Mouse (Mus musculus) stomach, embryonic 14.5 days (tissue): ENCODE measurements at regions not wholly inside any gene's neighbourhood (a gene's known extent, or its start where the extent isn't known, plus 50 kb on each side); places are given as distances from the start of the nearest gene placed in this dataset.

Source experiments
- ATAC-seq: fragments of 200-750 bp; cut with Nextera tagmentation; 2 replicates; pipeline ENCODE4 v1.8.0; 2017; ENCODE audit warnings: low read depth, moderate TSS enrichment; ENCODE audit not compliant: insufficient number of reproducible peaks, insufficient read depth, low FRiP score
- H3K27ac ChIP-seq: fragments of 300-500 bp; sonication (generic); 2 replicates; pipeline ENCODE4 v1.5.1; 2014; ENCODE audit warnings: mild to moderate bottlenecking, low read length, moderate library complexity, mixed read lengths
- H3K27me3 ChIP-seq: fragments of 300-500 bp; sonication (generic); 2 replicates; pipeline ENCODE4 v1.6.1; 2014; ENCODE audit warnings: low read length, control low read depth, mixed read lengths; ENCODE audit not compliant: control insufficient read depth, insufficient read depth
- H3K36me3 ChIP-seq: fragments of 300-500 bp; sonication (generic); 2 replicates; pipeline ENCODE4 v1.6.1; 2014; ENCODE audit warnings: mild to moderate bottlenecking, control low read depth, low read length, moderate library complexity, mixed read lengths; ENCODE audit not compliant: control insufficient read depth, insufficient read depth
- H3K4me1 ChIP-seq: fragments of 300-500 bp; sonication (generic); 2 replicates; pipeline ENCODE4 v1.6.1; 2014; ENCODE audit warnings: low read length, control low read depth, mixed read lengths; ENCODE audit not compliant: control insufficient read depth, insufficient read depth
- H3K4me2 ChIP-seq: fragments of 300-500 bp; sonication (generic); replicated peaks from 2 replicates; pipeline ENCODE4 v1.6.1; 2014; ENCODE audit warnings: low read depth, low read length, control low read depth
- H3K4me3 ChIP-seq: fragments of 300-500 bp; sonication (generic); 2 replicates; pipeline ENCODE4 v1.5.1; 2014; ENCODE audit warnings: low read depth, low read length, control low read depth
- H3K9ac ChIP-seq: fragments of 300-500 bp; sonication (generic); replicated peaks from 2 replicates; pipeline ENCODE4 v1.6.1; 2014; ENCODE audit warnings: low read depth, mild to moderate bottlenecking, control low read depth, low read length, moderate library complexity, mixed read lengths
- H3K9me3 ChIP-seq: fragments of 300-500 bp; sonication (generic); 2 replicates; pipeline ENCODE4 v1.6.1; 2016; ENCODE audit warnings: low read depth, low read length, control low read depth; ENCODE audit not compliant: control insufficient read depth
- WGBS: fragments of 180-500 bp; shearing (Covaris S2); extraction: QIAGEN DNeasy Blood & Tissue Kit; methylation state at CpG from one replicate; pipeline ENCODE4 v1.1.7; 2014; 5-methylcytosine and 5-hydroxymethylcytosine counted together

- Histone ChIP-seq H3K4me1 (0 out of 2 replicates have a peak, but pooled peaks cover 3% of the 10 kb centered on the region), H3K36me3 (no peaks in the 10 kb centered on the region), H3K9me3 (no peaks in the 10 kb centered on the region), H3K27ac (no peak overlapping the region), H3K27me3 (no peaks in the 10 kb centered on the region), H3K4me2 (no peak overlapping the region), H3K4me3 (no peak overlapping the region), H3K9ac (no peak overlapping the region)
- no peak for ATAC-seq
- WGBS, result 59% methylated on average over 2 of the region's 2 CpGs
These were observed 530.0 kb upstream of the Tbl1xr1 start for GRCm38 (mm10) chr3:21546411-21546810.

DNA sequence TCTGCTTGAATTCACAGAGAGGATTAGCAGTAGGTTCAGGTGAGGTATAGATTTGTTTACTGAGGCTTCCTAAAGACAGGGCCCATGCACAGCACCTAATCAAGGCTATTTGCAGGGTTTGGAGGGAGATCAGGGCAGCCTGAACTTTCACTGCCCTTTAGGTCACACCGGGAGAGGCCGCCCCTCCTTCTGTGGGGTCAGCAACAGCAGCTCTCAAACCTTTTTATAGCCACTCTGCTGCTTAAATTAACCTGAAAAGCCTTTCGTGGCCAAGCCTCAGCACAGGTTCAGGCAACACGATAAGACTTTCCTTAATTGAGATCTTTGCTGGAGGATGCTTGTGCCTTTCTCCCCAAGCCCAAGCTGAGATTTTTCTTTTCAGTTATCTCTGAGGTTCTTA, 526.8 kb upstream of the Tbl1xr1 start:
- H3K27me3 ChIP-seq, result no peaks in the 10 kb centered on the region
- ATAC-seq, result no peak
- no peak overlapping the region for H3K27ac ChIP-seq
- 0 out of 2 replicates have a peak, but pooled peaks cover 3% of the 10 kb centered on the region for H3K4me1 ChIP-seq
- H3K36me3 ChIP-seq, result no peaks in the 10 kb centered on the region
- no peak overlapping the region for H3K4me3 ChIP-seq
- no peaks in the 10 kb centered on the region for H3K9me3 ChIP-seq
- no peak overlapping the region for H3K9ac ChIP-seq
- no peak overlapping the region for H3K4me2 ChIP-seq
- WGBS, result 17% methylated on average over 4 of the region's 4 CpGs

DNA sequence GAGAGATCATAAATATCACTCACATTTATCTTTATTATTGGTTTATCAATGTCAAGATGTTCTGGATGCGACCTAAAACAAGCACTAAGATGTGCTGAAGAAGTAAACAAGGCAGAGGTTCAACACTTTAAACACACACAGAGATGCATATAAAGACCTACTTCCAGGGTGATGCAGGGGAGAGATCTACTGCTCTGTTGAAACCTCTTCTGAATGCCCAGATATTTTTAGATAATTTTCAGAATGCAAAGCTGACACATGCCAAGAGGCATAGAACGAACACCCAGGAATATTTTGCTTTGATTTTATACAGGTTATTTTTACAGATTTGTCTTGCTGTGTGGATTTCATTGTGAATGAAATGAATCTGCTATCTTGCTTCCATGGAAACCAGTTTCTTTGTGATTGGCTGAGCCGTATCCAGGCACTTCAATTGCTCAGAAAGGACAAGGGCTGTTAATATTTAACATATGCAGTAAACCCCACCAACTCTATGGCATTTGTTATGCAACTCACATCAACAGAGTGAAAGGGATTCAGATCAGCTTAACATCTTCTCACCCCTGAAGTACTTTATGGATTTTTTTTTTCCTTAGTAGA, 523.2 kb upstream of the Tbl1xr1 start:
- H3K27ac ChIP-seq, result no peak overlapping the region
- H3K4me1 ChIP-seq, result no peaks in the 10 kb centered on the region
- no peaks in the 10 kb centered on the region for H3K9me3 ChIP-seq
- H3K4me3 ChIP-seq, result no peak overlapping the region
- no peaks in the 10 kb centered on the region for H3K27me3 ChIP-seq
- no peak overlapping the region for H3K9ac ChIP-seq
- ATAC-seq, result peak; percentile 28; the same call in 1 of the 2 replicates
- H3K4me2 ChIP-seq, result no peak overlapping the region
- 48% methylated on average over 3 of the region's 3 CpGs for WGBS
- H3K36me3 ChIP-seq, result no peaks in the 10 kb centered on the region

DNA sequence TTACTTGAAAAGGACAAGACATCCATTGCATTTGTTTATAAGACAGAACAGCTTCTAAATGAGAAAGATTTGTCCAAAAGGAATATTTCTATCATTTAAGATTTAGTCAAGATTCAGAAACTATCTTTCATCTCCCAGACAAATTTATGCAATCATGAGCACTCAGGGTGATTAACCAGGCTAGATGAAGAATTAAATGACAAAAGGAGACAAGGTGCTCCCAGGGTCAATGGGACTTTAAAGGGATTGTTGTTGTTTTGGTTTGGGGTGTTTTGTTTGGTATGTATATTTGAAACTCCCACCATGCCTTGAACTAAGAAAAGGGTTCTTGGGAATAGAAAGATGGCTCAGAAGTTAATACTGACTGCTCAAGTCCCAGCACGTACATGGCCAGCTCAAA, 522.6 kb upstream of the Tbl1xr1 start:
- WGBS, result 58% methylated on average over 1 of the region's 1 CpGs
- no peak overlapping the region for H3K27ac ChIP-seq
- H3K27me3 ChIP-seq, result no peaks in the 10 kb centered on the region
- no peak overlapping the region for H3K9ac ChIP-seq
- H3K9me3 ChIP-seq, result no peaks in the 10 kb centered on the region
- H3K36me3 ChIP-seq, result no peaks in the 10 kb centered on the region
- H3K4me2 ChIP-seq, result no peak overlapping the region
- ATAC-seq, result no peak
- H3K4me1 ChIP-seq, result no peaks in the 10 kb centered on the region
- H3K4me3 ChIP-seq, result no peak overlapping the region

DNA sequence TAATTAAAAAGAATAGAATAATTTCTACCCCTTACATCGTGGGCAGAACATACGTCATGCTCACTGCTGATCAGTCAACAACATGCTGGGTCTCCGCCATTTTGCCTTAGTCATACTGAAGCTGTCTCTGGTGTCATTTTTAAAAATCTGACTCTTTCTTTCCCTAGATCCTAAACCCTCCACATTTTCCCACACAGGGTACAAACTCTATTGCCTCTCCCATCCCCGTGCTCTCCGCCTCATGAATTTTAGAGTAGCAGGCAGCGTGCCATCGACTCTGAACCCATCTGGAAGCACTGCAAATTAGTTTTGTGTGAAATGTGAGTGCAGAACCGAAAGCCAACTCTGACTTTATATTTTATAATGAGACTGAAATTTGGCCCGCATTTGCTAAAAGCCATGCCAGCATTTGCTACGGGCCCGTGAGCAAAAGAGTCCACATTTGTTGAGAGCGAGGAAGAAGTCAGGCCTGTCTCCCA, 518.5 kb upstream of the Tbl1xr1 start:
- Histone ChIP-seq H3K9ac (no peak overlapping the region), H3K4me1 (no peaks in the 10 kb centered on the region), H3K27ac (no peak overlapping the region), H3K4me3 (no peak overlapping the region), H3K9me3 (no peaks in the 10 kb centered on the region), H3K4me2 (no peak overlapping the region), H3K27me3 (no peaks in the 10 kb centered on the region), H3K36me3 (no peaks in the 10 kb centered on the region)
- ATAC-seq, result no peak
- 90% methylated on average over 12 of the region's 12 CpGs for WGBS

GRCm38 (mm10) chr3:21562771-21563312, 513.6 kb upstream of the Tbl1xr1 start:
- ATAC-seq, result no peak
- no peak overlapping the region for H3K4me2 ChIP-seq
- no peaks in the 10 kb centered on the region for H3K27me3 ChIP-seq
- WGBS, result 80% methylated on average over 2 of the region's 2 CpGs
- peaks cover 10% of the 10 kb centered on the region for H3K4me1 ChIP-seq
- no peaks in the 10 kb centered on the region for H3K36me3 ChIP-seq
- no peaks in the 10 kb centered on the region for H3K9me3 ChIP-seq
- no peak overlapping the region for H3K27ac ChIP-seq
- H3K9ac ChIP-seq, result no peak overlapping the region
- H3K4me3 ChIP-seq, result no peak overlapping the region

- peak; percentile 71 for ATAC-seq
- Histone ChIP-seq H3K27ac (no peak overlapping the region), H3K4me3 (no peak overlapping the region), H3K9ac (no peak overlapping the region), H3K4me1 (peaks cover 10% of the 10 kb centered on the region), H3K4me2 (no peak overlapping the region), H3K36me3 (no peaks in the 10 kb centered on the region), H3K9me3 (no peaks in the 10 kb centered on the region), H3K27me3 (no peaks in the 10 kb centered on the region)
- 55% methylated on average over 3 of the region's 3 CpGs for WGBS
These were observed 513.0 kb upstream of the Tbl1xr1 start for GRCm38 (mm10) chr3:21563454-21563853.

- no peak overlapping the region for H3K4me2 ChIP-seq
- H3K9me3 ChIP-seq, result no peaks in the 10 kb centered on the region
- peak; percentile 43; the same call in 1 of the 2 replicates for ATAC-seq
- peak overlapping the region; percentile 39; the same call in 1 of the 2 replicates for H3K27ac ChIP-seq
- H3K4me3 ChIP-seq, result no peak overlapping the region
- 18% methylated on average over 3 of the region's 3 CpGs for WGBS
- H3K4me1 ChIP-seq, result peaks cover 10% of the 10 kb centered on the region
- no peak overlapping the region for H3K9ac ChIP-seq
- H3K36me3 ChIP-seq, result no peaks in the 10 kb centered on the region
- H3K27me3 ChIP-seq, result no peaks in the 10 kb centered on the region
These were observed 512.2 kb upstream of the Tbl1xr1 start for GRCm38 (mm10) chr3:21564211-21564781.
